Mouse (Mus musculus) cerebellum, adult 11-12 months (tissue): ENCODE data around the gene Cbs.

Experiments used
- DNase-seq: peaks from one replicate; pipeline ENCODE4 v3.0.0; 2022

Gene Cbs

DNA sequence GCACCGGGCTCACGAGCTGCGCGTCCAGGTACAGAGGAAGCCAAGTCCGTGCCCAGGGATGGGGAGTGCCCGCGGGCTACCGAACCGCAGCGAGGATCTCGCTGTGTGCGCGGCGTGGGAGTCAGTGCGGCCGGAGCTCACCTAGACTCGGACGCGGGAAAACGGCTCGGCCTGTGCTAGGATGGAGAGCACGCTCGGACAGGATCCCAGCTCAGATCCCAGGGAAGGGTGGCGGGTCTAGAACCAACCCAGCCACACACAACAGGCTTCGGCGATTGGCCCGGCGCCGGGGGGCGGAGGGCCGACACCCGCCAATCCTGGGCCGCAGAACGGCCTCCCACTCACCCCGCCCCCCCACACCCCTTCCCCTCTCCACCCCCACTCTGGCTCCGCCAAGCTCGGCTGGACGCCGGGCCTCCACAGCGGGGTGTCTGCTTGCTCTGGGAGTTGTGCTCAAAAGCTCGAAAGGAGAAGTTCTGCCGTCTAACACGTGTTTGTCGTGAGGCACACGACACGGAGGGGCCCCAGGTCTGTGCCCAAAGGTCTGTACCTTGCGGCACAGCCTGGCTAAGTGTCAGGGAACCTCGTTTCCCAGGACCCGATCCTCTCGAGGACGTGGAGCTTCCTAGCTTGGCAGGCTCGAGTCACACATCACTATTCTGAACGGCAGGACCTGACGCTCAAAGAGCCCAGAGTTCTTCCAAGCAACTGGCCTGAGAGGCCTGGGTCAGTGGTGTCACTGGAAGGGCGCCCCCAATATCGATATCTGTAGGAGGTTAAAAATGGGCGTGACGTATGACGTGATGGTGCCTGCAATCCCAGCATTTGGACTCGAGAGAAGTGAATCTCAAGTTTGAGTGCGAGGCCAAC lies at the start of gene Cbs:
Cbs (minus strand) TSS at position 297 of the 870 bp plus-strand sequence.
- DNase-seq: peak; percentile 48

DNA sequence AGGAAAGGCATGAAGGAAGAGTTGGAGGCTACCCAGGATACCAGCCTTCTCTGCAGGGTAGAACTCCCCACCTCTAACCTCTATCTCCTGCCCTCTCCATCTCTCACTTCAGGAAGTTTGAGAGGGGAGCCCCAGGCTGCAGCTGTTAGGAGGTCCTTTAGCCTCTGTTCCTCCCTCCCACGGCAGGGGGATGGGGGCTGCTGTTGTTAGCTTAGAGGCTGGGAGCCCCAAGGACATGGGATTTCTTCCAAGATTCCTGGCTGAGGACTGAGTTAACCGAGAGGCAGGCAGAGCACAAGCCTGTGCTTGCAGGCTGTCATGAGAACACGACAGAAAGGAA lies 49.2 kb upstream of the Cbs start:
- DNase-seq: no peak

DNA sequence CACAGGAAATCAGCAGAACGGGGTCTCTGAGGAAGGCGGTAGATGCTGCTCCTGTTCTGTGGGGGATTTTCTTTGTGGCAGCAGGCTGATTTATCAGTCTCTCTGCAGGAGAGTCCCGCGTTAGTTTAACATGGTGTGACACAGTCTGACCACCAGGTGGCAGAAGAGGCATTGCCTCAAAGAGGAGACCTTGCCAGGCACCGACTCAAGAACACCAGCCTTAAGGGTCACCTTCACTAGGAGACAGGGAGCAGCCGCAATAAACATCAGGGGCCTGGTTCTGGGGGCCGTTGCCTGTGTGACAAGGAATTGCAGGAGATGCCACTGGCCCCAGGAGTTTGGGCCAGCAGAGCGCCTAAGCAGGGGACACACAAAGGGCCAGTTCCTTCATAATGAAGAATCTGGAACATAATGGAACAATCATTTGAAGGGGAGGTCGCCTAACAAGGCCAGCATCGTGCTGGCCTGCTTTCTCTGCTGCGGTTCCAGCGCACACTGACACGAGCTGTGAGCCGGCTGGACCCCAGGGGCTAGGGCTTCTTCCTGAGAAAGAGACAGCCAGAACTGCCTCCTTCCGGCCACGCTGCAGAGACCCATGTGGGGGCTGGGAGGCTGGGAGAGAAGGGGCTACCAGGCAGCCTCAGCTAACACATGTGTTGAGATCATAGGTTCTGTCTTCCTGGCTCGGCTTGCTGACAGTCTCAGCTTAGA lies 48.6 kb upstream of the Cbs start:
- DNase-seq: peak; percentile 72

DNA sequence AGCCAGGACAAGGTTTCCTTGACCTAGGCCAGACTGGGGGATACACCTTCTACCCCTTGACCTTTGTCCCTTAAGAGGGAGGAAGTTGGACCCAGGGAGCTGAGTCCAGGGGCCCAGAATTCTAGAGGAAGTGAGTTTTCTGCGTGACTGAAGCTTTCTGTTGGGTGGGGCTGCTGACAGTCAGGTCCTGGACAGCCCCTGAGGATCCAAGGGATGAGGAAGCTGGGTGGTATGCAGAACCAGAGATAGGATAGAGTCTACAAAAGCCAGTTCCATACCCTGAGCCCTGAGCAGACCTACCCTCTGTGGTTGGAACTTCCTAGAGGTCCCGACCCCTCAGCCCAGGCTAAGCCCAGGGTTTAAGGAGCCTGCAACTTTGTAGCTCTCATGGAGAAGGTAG lies 43.4 kb upstream of the Cbs start:
- DNase-seq: no peak

DNA sequence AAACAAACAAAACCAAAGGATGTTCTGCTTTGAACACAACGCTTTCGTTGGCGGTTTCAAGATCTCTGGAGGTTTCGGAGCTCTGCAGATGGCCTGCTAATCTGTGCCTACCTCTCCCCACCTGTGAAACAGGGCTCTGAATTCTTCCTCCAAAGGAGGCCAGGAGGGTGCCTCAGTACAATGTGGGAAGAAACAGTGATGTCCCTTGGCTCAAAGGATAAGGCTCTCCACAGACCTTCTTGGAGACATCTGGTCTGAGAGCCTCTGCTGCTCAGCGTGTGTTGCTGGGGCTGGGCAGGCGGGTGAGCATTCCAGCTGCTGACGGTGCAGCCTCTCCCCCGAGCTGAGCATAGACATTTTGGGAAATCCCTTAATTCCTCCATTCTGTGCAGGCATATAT lies 40.5 kb upstream of the Cbs start, which contains the start of gene Cryaa:
Cryaa (plus strand) TSS at position 301 of the 400 bp plus-strand sequence.
- no peak for DNase-seq

DNA sequence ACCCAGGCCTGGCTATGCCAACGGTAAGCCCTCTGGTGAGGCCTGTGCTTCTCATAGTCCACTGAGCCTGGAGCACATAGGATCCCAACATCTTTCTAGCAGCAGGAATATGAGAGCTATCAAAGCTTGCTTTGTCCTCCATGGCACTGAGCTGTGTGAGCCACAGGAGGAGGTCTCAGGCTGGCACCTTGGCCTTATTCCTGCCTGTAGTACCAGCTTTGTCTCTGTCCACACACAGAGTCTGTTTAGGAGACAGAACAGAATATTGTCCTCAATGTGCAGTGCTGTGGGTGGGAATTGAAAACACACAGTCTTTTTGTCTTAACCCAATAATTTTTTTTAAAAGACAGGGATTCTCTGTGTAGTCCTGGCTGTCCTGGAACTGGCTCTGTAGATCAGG lies 37.4 kb upstream of the Cbs start:
- no peak for DNase-seq

DNA sequence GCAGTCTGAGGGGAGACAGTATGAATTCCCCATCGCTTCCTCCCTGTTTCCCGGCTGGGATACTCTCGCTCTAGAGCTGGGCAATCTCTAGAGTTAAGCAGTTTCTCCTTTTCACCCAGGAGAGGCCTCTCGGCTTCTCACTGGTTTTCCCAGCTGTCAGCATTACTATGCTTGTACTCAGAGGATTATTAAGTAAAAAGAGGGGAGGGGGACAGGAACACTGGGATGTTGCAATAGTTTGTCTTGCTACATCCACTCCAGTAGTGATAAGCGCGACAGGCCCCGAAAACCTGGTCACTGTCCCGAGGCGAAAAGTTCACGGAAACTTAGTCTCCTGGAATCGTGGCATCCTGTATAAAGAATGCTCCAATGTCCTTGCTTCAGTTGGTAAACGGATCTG lies 35.2 kb upstream of the Cbs start:
- no peak for DNase-seq

DNA sequence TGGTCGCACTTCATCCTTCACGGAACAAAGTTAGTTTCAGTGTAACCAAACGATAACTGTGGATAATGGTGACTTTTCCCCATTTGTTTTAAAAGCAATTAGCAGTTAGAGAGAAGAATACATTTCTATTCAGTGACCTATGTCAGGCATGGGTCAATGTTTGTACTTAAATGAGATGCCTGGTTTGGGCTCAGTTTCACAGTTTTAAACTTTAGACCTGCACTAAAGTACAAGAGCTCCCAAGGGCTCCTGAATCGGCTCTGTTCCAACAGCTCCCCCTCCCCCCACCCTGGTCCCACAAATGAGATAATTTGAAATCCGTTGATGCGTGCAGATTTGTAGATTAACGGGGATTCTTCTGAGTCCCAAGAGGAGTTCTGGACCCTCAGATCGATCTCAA lies 34.7 kb upstream of the Cbs start:
- DNase-seq: no peak

DNA sequence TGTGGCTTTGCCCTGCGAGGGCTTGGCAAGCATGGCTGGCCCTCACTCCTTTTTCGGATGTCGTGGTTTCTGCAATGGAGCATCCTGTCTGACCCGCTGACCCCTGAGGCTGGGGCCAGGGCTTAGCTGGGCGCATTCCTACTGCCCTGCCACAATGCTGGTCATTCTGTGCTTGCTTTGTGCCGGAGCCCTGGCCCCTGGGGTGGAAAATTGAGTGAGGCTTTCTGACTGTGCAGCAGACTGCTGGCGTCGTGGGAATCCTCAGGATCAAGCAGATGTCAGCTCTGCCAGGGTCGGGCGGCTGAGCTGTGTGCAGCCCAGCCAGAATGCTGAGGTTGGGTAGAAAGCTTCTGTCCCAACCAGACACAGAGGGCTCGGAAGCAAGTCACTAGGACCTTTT lies 33.1 kb upstream of the Cbs start:
- DNase-seq: no peak

DNA sequence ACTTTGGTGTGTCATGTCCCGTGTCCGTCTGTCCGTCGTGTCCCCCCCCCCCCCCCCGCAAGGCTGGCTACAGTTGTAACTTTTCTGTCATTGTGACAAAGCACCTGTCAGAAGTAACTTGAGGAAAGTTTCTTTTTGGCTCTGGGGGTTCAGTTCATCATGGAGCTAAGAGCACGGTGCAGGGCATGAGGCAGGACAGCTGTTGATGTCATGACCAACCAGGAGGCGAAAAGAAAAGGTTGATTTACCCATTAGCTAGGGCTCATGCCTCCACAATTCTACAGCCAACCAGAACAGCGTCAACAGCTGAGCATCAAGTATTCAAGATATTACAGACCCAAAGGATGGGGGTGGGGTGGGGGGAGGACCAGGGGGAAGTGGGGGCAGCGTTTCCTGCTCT lies 31.3 kb upstream of the Cbs start:
- no peak for DNase-seq

DNA sequence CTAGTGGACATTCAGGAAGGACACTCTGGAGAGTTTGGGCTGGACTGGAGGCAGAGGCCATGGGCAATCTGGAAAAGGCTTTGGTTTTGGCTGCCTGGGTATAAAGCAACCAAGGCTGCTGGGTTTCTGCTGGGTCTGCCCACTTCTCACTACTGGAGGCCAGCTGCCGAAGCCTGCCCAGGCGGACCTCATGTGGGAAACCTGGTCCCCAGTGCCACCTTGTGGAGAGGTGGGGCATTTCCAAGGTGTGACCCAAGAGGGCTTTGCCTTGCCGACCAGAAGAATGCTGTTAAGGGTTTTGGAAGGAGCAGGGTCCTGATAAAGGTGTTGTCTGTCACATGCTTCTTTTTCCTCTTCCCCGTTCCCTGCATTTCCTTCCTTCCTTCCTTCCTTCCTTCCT lies 27.7 kb upstream of the Cbs start:
- DNase-seq: peak; percentile 71

DNA sequence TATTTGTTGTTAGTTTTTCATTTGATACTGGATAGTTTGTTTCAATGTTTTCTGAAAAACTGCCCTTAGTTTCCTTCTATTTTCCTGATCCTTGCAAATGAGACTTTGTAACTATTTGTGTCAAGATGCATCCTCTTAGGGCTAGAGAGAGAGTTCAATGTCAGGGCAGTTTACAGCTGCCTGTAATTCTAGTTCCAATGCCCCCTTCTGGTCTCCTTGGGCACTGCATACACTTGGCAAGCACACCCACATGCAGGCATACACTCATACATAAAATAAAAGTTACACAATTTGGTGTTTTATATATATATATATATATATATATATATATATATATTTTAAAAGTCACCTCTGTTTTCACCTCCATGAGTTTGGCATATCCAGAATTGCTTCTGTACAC lies 25.8 kb upstream of the Cbs start:
- no peak for DNase-seq

DNA sequence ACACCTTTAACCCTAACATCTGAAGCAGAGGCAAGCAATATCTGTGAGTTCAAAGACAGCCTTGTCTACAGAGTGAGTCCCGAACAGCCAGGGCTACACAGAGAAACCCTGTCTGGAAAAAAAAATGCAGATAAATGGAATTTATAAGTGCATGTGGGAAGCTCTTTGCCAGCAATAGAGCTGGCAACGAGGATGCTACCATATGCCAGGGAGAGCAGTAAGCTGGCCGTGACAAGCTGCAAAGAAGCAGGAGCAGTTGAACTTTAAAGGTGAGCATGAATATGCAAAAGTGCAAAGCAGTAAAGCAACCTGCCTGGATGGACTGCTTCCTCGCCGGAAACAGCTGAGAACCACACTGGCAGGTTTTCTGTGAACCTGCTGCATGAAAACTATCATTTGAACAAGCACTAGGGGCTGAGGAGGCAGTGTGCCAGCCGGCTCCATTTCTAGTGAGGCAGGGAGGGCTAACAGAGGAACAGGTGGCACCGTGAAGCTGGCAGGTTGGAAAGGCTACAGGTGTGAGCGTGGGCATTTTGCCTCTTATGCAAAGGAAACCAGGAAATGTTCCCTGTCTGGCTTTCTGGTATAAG lies 23.7 kb upstream of the Cbs start:
- DNase-seq: peak; percentile 66

DNA sequence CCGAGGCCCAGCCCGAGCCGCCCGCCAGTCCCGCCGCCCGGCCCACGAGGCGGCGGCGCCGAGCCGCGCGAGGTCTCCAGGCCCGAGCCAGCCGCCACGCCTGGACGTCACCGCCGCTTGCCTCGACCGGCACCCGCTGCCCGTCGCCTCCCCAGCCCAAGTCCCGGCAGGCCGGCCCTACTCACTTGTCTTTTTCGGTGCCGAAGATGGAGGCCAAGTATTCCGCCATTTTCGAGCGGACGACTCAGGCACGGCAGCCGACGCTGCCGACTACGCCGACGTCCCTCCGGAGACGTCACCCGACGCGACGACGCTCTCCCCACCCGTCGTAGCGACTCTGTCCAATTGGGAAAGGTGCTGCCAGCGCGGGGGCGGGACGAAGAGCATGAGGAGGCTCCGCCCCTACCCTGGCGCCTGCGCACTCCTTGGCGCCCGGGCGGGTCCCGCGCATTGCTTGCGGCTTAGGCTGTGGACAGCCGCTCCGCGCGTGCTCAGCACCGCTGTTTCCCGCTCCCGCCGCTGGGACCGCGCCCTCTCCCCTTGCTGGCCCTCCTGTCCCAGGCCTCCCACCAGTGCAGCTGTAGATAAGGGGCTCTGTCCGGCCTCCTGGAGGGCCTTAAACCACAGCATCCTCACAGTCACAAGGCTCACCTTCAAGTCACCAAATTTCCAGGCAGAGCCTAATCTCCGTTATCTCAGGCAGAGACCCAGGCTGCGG lies 21.6 kb upstream of the Cbs start, which contains the start of gene U2af1:
U2af1 (minus strand) TSS at position 425 of the 718 bp plus-strand sequence.
- peak; percentile 97 for DNase-seq

DNA sequence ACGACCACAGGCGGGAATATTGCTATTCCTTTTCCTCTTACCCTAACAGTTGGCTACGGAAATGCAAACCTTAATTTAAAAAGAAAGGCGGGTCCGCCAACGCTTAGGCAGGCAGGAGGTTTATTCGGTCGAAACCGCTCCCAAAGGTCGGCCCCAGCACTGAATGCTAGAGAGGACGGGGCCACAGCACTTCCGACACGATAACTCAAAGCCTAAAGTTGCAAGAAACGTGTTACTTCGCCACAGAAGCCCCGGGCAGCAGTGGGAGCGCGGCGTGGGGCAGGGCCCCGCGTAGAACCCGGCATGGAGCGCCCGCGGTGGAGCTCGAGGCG lies 21.1 kb upstream of the Cbs start:
- no peak for DNase-seq

DNA sequence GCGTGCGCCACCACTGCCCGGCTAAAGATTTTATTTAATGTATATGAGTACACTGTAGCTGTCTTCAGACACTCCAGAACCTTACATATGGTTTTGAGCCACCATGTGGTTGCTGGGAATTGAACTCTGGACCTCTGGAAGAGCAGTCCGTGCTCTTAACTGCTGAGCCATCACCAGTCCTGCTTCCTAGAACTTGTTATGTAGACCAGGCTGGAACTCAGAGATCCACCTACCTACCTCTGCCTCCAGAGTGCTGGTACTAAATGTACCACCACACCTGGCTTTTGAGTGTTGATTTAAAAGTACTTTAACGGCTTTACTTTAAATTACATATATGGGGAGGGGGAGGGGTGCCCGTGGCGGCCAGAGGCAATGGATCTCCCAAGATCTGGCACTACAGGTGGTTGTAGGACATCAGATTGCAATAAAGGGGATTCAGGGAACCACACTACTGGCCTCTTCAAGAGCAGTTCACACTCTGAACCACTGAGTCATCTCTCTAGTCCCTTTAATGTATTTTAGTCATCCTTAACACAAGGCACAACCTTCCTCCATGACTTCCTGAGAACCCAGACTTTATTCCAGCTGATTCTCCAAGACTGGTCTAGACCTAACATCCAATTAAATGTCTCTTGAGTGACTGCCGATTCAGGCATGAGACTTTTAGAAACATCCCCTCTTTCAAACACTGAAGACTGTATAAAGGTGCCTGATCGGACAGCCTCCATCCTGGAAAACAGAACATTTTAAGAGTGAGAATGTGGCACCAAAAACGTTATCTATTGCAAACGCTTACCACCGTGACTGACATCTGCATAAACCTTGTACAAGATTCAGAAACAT lies 20.3 kb upstream of the Cbs start:
- DNase-seq: no peak

DNA sequence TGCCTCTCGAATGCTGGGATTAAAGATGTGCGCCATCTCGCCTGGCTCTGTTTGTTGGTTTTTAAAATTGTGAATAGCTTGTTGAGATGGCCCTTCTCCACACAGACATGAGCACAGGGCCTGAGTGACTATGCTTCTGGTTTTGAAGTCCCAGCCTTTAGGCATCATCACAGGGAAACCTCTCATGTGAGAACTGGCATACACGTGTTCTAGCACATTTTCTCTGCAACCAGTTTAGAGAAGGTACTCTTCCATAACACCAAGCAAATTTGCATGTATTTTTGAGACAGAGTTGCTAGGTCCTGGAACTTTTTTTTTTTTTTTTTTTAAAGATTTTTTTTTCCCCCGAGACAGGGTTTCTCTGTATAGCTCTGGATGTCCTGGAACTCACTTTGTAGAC lies 19.6 kb upstream of the Cbs start:
- DNase-seq: no peak

DNA sequence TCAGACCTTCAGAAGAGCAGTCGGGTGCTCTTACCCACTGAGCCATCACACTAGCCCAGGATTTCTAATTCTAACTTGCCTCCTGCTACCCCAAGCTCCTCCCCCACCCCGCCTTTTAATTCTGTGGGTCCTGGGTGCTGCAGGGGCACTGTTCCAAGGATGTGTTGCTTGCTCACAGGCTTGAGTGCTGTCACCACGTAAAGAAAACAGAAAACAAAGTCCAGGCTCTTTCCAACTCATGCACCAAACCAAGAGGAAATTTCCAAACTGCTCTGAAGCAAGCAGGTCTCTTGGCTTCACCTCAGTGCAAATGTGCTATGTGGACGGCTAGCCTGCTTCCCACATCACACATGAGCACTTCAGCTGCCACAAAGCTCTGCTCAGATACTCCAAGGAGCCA lies 18.3 kb upstream of the Cbs start:
- no peak for DNase-seq

DNA sequence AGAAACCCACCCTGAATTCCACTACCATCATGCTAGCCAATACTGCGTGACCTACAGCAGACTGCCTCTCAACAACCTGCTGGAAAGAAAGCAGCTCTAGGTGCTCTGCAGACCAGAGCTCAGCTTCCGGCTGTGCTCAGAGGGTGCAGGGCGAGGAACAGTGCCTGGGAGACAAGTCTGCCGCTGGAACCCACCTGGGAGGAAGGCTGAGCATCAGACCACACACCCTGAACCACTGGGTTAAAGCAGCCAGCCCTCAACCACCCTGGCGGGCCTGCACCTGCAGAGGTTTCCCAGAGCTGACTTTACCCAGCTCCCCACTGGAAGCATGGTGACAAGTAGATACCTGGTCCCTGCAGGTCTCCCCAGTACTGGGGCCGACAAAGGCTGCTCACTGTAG lies 16.2 kb upstream of the Cbs start:
- DNase-seq: no peak

DNA sequence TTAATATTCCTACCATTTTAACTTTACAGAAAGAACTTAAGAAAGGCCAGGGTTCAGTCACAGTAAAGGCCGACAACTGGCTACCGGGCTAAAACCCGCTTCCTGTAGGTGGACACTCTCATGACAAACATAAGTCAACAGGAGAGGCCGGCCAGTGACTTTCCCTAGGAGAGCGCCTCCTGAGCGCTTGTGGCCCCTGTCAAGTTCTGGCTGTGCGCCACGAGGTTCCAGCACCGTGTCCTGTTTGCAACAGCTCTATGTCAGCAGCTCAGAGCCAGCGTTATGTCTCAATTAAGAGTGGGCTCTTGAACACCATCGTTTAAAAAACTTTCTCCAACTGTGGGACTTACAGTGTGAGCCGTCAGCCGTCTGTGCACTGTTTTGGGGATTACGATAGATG lies 15.1 kb upstream of the Cbs start:
- no peak for DNase-seq

DNA sequence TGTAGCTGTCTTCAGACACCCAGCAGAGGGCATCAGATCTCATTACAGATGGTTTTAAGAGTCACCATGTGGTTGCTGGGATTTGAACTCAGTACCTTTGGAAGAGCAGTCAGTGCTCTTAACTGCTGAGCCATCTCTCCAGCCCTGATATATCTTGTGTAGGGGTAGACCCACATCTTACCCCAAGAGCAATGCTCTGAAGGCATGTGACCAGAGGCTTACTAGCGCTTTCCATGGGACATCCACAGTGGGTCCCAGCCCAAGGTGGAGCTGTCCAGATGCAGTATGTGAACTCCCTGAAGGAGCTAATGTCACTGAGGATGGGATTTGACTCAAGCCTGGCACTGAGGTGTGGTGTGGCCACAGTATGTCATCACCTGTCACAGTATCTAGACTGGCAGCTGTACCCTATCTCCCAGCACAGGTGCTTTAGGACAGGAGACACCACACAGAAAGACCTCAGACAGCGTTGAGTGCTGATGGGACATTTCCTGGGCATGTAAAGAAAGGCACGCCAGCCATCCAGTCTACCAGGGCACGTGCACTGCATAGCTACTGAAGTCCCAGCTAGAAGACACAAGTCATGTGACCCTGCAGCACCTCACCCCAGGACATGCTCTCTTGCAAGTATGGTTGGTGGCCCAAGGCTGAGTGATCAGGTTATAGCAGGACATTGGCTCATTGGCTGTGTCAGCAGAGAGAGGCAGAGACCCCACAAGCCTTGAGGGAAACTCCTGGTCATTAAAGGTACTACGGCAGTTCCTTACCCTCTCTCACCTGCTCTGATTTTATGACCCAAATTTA lies 9.4 kb upstream of the Cbs start:
- DNase-seq: no peak

DNA sequence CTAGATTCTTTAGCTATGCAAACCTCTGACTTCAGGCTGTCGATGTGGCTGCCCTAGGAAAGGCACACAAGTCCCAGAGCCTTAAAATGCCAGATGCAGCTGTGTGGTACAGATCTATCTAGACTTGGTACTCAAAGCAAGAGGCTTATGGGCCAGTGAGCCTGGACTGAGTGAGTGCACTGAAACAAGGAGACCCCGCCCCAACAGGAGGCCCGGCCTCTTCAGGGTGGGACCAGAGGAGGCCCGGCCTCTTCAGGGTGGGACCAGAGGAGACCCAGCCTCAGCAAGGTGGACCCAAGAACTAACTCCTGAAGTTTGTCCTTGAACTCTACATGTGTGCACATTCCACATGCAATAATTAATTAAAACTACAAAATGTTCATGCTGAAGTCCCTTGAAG lies 5.9 kb upstream of the Cbs start:
- no peak for DNase-seq
